Mouse (Mus musculus): Measurements from ENCODE around the gene Rps8. TPM values are rescaled to one million over a fixed set of nuclear protein-coding genes. Genes with fewer than 3 reads are reported as not detected.

Rps8 gene
- polyA plus RNA-seq, 1 experiment from 2014 or later, result 830 TPM

DNA sequence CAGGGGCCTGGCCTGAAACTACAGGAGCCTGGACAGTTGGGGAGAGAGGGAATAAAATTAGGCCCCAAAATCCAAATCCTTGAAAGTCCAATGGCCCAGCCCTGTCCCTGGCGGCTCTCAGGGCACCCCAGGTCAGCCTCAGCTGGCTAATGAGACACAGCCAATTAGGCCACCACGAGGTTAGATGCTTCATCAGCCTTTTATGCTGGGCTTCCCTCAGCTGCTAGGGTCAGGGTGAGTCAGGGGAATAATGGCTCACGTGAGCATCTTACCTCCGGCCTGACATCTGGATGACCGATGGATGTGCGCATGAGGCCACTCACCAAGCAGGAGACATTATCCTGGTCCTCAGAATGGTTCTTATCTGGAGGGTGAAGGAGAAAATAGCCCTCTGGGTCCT lies 25.3 kb downstream of the Rps8 start:
- WGBS, result 64% methylated on average over 6 of the region's 6 CpGs
- Histone ChIP-seq H3K27me3 (ENCODE audit: low read depth, poor library complexity, severe bottlenecking) (peaks cover 35% of the 10 kb centered on the region), H3K27ac (replicated peaks) (peak overlapping the region; percentile 93), H3K4me1 (peaks cover 84% of the 10 kb centered on the region), H3K9me3 (replicated peaks) (no peaks in the 10 kb centered on the region), H3K4me3 (peak overlapping the region; percentile 95), H3K36me3 (peaks cover 46% of the 10 kb centered on the region)
- no peak for DNase-seq (ENCODE audit: low spot score)

DNA sequence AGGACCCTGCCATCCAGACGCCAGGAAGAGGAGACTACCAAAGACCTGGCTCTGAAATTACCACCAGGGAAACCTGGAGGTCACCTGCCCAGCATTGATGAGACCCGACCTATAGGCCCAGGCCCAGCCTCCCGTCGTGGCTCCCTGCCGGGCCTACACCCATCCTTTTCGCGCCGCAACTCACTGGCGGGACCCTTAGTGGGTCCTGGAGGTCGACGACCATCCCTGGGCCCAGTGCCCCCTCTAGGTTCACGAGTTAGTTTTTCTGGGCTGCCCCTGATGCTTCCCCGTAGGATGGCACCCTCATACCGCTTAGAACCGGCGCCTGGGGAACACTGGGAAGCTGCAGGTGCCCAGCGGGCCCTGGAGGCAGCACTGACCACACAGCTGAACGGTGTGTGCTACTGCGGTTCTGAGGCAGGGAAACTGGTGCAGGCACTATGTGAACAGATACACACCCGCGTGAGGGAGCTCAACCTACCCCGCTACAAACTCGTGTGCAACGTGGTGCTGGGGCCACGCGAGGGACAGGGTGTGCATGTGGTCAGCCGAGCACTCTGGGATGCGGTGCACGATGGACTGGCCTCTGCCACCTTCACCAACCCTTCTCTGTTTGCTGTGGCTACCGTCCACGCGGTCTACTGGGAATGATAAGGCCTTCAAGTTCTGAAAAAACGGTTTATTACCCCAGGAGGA lies 27.9 kb downstream of the Rps8 start:
- peaks cover 34% of the 10 kb centered on the region for H3K27me3 ChIP-seq (ENCODE audit: low read depth, poor library complexity, severe bottlenecking)
- no peak for DNase-seq (ENCODE audit: low spot score)
- peaks cover 84% of the 10 kb centered on the region for H3K4me1 ChIP-seq
- no peaks in the 10 kb centered on the region for H3K9me3 ChIP-seq (replicated peaks)
- WGBS, result 93% methylated on average over 33 of the region's 33 CpGs
- peaks cover 46% of the 10 kb centered on the region for H3K36me3 ChIP-seq
- no peak overlapping the region for H3K4me3 ChIP-seq
- no peak overlapping the region for H3K27ac ChIP-seq (replicated peaks)

DNA sequence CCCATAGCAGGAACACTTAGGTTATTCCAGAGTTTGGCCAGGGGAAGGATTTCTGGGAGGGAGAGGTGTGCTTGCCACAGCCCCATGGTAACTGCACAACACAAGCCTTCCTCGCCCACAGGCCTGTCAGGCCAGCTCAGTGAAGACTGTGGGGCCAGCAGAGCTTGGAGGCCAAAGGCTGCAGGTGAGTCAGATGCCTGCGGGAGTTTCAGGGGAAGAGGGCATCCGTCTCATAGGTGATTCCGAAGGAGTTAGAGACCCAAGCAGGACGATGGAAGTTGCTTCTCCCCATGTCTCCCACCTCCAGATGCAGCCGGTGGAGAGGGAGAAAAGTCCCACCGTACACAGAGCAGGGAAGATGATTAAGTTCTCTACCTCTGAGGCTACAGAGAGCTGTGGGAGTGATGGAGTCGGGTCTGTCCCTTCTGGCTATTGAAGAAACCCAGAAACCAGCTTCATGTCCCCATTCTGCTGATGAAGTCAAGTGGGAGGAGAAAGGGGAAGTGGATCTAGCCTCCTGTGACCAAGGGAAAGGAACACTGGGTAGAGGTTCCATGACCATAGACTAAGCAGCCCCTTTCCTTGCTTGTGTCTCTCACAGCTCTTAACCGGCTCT lies 29.3 kb downstream of the Rps8 start, which contains the start of gene Tctex1d4:
Gene Tctex1d4 (plus strand): TSS at position 120 of the 616 bp plus-strand sequence.
- Histone ChIP-seq H3K27ac (replicated peaks) (peak within 1 kb of the TSS; percentile 91), H3K36me3 (peaks cover 46% of the 10 kb centered on the region), H3K4me3 (peak within 1 kb of the TSS; percentile 25), H3K9me3 (replicated peaks) (no peaks in the 10 kb centered on the region), H3K27me3 (ENCODE audit: low read depth, poor library complexity, severe bottlenecking) (peaks cover 21% of the 10 kb centered on the region), H3K4me1 (peaks cover 70% of the 10 kb centered on the region)
- 86% methylated on average over 9 of the region's 9 CpGs for WGBS
- DNase-seq (ENCODE audit: low spot score), result no peak

DNA sequence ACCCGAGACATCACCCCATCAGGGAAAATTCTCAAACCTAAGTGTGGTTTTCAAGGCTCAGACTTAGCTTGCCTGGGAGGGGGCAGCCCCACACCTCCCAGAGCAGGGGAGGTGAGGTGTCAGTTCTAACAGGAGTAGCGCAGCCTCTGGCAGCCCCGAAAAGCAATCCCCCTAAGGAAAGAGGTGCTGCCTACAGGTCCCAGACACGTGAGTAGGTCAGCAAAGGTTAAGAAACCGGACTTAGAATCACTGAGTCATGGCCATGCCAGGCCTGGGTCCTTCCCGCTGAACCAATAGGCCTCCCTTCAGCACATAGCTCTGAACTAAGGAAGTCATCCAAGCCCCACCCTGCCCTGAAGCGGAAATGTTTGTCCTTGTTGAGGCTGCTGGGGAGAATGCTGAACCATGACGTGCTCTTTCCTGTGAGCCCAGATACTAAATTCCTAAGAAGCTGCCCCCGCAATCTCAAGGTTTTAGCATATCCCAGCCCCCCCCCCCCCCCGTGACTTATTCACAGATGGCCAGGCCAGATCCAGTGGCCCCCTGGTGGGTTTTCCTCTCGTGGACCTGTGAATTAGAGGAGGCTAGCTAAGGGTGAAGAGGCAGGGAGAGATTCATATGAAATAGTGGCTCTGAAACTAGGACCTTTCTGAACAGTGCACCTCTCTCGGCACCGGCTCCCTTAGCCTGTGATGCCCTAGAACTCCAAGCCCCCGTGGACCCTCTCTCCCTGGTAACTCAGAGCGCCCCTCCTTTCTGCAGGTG lies 30.0 kb downstream of the Rps8 start:
- DNase-seq (ENCODE audit: low spot score), result no peak
- no peaks in the 10 kb centered on the region for H3K9me3 ChIP-seq (replicated peaks)
- 51% methylated on average over 15 of the region's 15 CpGs for WGBS
- H3K27me3 ChIP-seq (ENCODE audit: low read depth, poor library complexity, severe bottlenecking), result peaks cover 14% of the 10 kb centered on the region
- peaks cover 40% of the 10 kb centered on the region for H3K36me3 ChIP-seq
- peak overlapping the region; percentile 91 for H3K27ac ChIP-seq (replicated peaks)
- H3K4me1 ChIP-seq, result peaks cover 70% of the 10 kb centered on the region
- peak overlapping the region; percentile 25 for H3K4me3 ChIP-seq

DNA sequence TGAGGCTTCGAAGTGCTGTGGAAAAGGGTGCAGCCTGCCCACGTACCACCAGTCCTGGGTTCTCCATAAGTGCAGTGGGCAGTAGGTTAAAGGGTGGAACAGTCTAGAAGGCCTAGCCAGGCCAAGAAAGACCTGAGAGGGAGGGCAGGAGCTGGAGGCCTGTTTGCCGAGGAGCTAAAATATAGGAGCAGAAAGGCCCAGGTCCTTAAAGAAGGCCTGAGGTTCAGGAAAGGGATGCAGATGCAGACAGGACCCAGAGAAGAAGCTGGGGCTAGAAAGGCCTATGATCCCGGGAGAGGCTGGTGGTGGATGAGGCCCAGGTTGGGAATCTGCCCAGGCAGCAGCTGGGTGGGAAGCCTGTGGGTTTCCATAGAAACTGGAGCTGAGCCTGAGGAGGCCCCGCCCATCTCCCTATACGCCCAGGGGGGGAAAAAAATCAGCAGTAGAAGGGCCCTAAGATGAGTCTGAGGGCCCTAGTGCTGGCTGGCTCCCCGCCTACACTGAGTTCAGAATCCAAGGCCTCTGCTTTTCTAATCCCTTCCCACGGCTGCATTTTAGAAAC lies 30.6 kb downstream of the Rps8 start, which contains the start of gene Btbd19:
Gene Btbd19 (minus strand): TSS at position 378 of the 562 bp plus-strand sequence.
- Histone ChIP-seq H3K4me3 (peak within 1 kb of the TSS; percentile 25), H3K27me3 (ENCODE audit: low read depth, poor library complexity, severe bottlenecking) (peaks cover 7% of the 10 kb centered on the region), H3K9me3 (replicated peaks) (no peaks in the 10 kb centered on the region), H3K4me1 (peaks cover 69% of the 10 kb centered on the region), H3K36me3 (peaks cover 34% of the 10 kb centered on the region), H3K27ac (replicated peaks) (peak within 1 kb of the TSS; percentile 91)
- WGBS, result 32% methylated on average over 8 of the region's 8 CpGs
- DNase-seq (ENCODE audit: low spot score), result peak; percentile 62

DNA sequence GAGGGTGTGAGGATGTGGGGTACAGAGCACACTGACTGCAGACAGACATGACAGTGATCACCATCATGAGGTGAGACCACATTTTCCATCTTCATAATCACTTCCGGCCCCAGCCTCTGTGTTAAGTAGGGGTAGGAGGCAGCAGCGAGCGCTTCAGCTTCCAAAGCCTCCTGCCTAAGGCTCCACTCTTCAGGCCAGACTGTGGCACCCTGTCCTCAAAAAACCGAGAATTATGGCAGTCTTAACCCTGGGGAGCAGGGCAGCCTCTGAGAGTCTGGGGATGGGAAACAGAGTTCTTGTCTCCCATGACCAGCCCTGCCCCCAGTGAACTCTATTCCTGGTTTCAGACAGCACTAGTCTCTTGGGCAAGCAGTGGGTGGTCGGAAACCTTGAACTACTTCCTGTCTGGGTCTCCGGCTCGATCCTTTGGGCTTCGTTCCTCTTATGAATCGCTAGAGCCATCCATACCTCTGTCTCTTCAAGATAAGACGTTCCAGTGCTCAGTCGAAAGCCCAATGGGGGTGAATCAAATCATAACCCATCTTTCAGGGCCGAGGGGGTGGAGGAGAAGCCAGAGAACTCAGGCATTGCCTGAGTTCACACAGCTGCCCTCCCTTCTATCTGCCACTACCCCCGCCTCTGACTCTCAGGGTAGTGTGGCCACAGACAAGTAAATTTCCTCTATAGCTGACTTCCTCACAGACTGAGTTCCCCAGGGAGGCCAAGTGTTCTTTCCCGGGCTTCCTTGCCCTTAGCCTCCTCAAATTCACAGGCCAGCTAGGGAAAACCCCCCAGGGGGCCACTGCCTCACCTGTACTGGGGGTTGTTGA lies 31.3 kb downstream of the Rps8 start:
- H3K4me3 ChIP-seq, result peak overlapping the region; percentile 25

DNA sequence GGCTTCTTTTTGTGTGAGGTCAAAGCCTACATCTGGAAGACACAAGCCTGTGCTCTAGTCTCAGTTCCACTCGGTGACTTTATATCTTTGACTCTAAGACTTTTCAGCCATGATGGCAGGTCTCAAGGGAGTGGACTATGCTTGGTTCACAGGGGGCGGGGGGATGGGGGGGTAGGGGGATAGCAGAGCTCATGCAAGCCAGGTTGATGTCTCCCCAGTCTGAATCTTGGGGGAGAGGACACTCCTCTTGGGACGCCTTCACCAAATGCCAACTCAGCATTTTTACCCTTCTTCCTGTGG lies 31.9 kb downstream of the Rps8 start:
- DNase-seq (ENCODE audit: low spot score), result no peak
- WGBS, result 84% methylated on average over 3 of the region's 3 CpGs
- no peak overlapping the region for H3K4me3 ChIP-seq
- peaks cover 21% of the 10 kb centered on the region for H3K36me3 ChIP-seq
- H3K27me3 ChIP-seq (ENCODE audit: low read depth, poor library complexity, severe bottlenecking), result no peaks in the 10 kb centered on the region
- H3K27ac ChIP-seq (replicated peaks), result peak overlapping the region; percentile 91
- H3K4me1 ChIP-seq, result peaks cover 67% of the 10 kb centered on the region
- no peaks in the 10 kb centered on the region for H3K9me3 ChIP-seq (replicated peaks)

More for the DNA sequence above, 31.3 kb downstream of the Rps8 start:
- Histone ChIP-seq H3K27ac (replicated peaks) (peak overlapping the region; percentile 91), H3K27me3 (ENCODE audit: low read depth, poor library complexity, severe bottlenecking) (peaks cover under 1% of the 10 kb centered on the region; the same call in 1 of the 2 replicates), H3K4me1 (peaks cover 66% of the 10 kb centered on the region), H3K9me3 (replicated peaks) (no peaks in the 10 kb centered on the region), H3K36me3 (peaks cover 27% of the 10 kb centered on the region)
- 72% methylated on average over 14 of the region's 14 CpGs for WGBS
- no peak for DNase-seq (ENCODE audit: low spot score)

DNA sequence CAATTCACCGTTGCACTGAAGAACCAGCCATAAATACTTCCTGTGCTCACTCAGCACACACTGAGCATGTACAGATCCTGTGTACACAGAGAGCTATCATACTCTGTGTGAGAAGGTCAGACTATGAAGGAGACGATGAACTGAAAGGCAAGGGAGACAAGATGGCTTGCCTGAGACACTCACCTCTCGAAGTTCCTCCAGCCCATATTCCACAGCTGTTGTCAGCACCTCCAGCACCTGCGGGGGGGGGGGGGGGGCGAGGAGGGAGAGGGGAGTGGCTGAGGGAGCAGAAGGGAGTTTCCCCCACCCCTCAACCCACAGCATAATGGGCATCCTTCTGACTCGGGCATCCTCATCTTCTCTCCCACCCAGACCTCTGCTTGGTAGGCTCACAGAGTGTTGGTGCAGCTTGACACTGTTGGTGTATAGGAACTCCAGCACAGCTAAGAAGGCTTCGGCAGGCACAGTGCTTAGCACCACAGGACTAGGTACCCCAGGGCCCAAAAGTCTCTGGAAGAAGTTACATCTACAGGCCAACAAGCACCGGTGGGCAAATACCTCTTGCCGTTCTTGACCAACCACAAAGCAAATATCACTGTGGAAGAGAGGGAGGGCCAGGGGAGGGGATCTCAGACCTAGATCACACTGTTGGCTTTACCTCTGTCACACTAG lies 32.4 kb downstream of the Rps8 start:
- H3K27me3 ChIP-seq (ENCODE audit: low read depth, poor library complexity, severe bottlenecking), result no peaks in the 10 kb centered on the region
- DNase-seq (ENCODE audit: low spot score), result no peak
- H3K36me3 ChIP-seq, result peaks cover 16% of the 10 kb centered on the region
- peak overlapping the region; percentile 91; the same call in 1 of the 2 replicates for H3K27ac ChIP-seq (replicated peaks)
- WGBS, result 93% methylated on average over 7 of the region's 9 CpGs
- peaks cover 63% of the 10 kb centered on the region for H3K4me1 ChIP-seq
- no peak overlapping the region for H3K4me3 ChIP-seq
- H3K9me3 ChIP-seq (replicated peaks), result no peaks in the 10 kb centered on the region

DNA sequence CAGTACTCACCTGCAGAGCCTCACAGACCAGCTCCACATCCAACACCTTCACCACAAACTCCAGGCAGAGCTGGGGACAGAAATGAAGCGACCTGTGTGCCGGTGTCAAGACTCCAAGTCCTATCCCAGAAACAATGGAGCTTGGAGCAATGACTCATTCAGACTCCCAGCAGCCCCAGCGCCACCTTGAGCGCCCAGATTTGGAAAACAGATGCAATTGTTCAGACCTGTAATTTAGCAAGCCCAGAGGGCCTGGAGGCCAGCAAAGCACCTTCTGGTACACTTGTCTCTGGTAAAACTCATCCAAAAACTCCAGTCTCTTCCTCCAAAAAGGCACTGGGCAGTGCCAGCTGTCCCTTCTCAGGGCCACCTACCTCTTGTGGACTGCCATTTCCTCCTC lies 33.8 kb downstream of the Rps8 start:
- H3K27ac ChIP-seq (replicated peaks), result no peak overlapping the region

DNA sequence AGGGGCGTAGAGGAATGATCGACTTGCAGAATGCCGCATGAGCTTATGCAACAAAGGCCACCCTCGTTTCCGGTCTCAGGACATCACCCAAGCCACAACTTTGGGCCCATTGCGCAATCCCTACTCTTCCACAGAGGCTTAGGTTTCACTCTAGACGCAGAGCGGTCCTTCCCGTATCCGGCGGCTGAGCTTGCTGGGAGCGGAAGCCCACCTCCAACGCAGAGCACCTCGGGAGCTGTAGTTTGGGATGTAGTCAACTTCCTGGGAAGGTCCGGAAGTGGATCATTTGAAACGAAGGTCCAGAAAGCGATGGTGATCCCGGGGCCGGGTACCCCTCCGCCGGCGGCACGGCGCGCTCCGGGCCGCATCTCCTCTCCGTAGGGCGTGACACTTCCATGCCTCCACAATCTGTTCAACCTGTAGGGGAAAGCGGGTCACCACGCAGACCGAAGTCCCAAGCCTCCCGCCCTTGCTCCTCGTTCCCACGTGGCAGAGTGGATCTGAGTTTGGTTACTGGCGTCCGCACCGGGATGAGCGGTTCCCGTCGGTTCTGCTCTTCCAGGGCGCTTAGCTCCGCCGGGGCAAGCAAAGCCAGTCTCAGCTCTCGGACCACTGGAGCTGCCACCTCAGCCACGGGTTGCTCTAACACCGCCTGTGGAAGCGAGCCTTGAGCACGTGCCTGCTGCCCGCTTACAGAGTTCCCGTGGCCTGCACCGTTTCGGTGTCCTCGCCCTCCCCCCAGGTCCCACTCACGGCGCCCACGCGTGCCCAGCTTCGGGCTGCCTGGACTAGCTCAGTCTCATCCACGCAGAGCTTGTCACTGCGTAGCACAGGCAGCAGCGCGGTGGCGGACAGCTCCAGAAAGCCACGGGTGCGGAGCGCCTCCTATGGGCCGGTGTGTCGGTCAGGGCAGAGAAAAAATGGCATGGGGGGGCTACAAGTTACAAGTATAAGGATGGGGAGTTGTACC lies 35.3 kb downstream of the Rps8 start:
- Histone ChIP-seq H3K4me1 (peaks cover 44% of the 10 kb centered on the region), H3K9me3 (replicated peaks) (no peaks in the 10 kb centered on the region), H3K36me3 (peaks cover 7% of the 10 kb centered on the region), H3K27ac (replicated peaks) (peak overlapping the region; percentile 93), H3K27me3 (ENCODE audit: low read depth, poor library complexity, severe bottlenecking) (no peaks in the 10 kb centered on the region), H3K4me3 (peak overlapping the region; percentile 83)
- DNase-seq (ENCODE audit: low spot score), result peak; percentile 95
- WGBS, result under 1% methylated on average over 69 of the region's 69 CpGs

More for the DNA sequence above, 33.8 kb downstream of the Rps8 start:
- H3K4me3 ChIP-seq, result no peak overlapping the region
- peaks cover 55% of the 10 kb centered on the region for H3K4me1 ChIP-seq
- H3K36me3 ChIP-seq, result 0 out of 2 replicates have a peak, but pooled peaks cover 2% of the 10 kb centered on the region
- WGBS, result 91% methylated on average over 4 of the region's 4 CpGs
- H3K27me3 ChIP-seq (ENCODE audit: low read depth, poor library complexity, severe bottlenecking), result no peaks in the 10 kb centered on the region
- no peaks in the 10 kb centered on the region for H3K9me3 ChIP-seq (replicated peaks)
- DNase-seq (ENCODE audit: low spot score), result no peak

DNA sequence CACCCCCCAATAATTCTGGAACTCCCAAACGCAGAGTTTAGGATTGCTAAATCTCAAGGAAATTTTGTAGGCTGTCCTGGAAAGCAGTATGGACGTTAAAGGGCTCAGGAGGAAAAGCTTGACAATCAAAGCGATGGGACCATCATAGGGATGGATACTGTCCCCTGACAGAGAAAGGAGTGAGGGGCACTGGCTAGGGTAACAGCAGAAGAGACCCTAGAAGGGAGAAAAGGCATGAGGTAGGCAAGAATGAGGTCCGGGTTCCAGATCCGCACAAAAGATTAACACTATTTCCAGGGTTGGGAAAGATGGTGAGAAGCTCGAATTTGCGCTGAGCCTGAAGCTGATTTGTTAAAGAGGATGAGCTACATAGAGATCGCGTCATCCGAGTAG lies 36.0 kb downstream of the Rps8 start:
- H3K27ac ChIP-seq (replicated peaks), result peak overlapping the region; percentile 93
- no peak for DNase-seq (ENCODE audit: low spot score)
- no peaks in the 10 kb centered on the region for H3K9me3 ChIP-seq (replicated peaks)
- no peaks in the 10 kb centered on the region for H3K27me3 ChIP-seq (ENCODE audit: low read depth, poor library complexity, severe bottlenecking)
- peaks cover 37% of the 10 kb centered on the region for H3K4me1 ChIP-seq
- 7% methylated on average over 10 of the region's 10 CpGs for WGBS
- H3K36me3 ChIP-seq, result peaks cover 13% of the 10 kb centered on the region
- H3K4me3 ChIP-seq, result peak overlapping the region; percentile 83

Measured in midbrain, embryonic 10.5 days (tissue).